Mouse (Mus musculus) lung, adult 2 months (tissue): ENCODE measurements at regions not wholly inside any gene's neighbourhood (a gene's known extent, or its start where the extent isn't known, plus 50 kb on each side); places are given as distances from the start of the nearest gene placed in this dataset.

Source experiments
- CTCF ChIP-seq: fragments of 200-500 bp; IDR thresholded peaks from 2 replicates; pipeline ENCODE4 v1.5.1; 2011; ENCODE audit warnings: mild to moderate bottlenecking, low read length, control low read depth; ENCODE audit not compliant: insufficient read depth
- POLR2A ChIP-seq: fragments of 200-500 bp; IDR thresholded peaks from 2 replicates; pipeline ENCODE4 v1.6.1; 2011; ENCODE audit warnings: low read depth, mild to moderate bottlenecking, control low read depth, low read length, borderline replicate concordance; ENCODE audit errors: extremely low read depth

- TF ChIP-seq CTCF (no peak), POLR2A (no peak)
Measured at GRCm38 (mm10) chr11:44183823-44184222, 216.0 kb upstream of the Il12b start.
